Mouse (Mus musculus): Measurements from ENCODE around the gene Fam228a.
"Not testable (repeated sequence)": the region's sequence is repeated elsewhere in the genome, so short reads cannot be mapped to it uniquely, and the experiment has no call there.

Fam228a gene

DNA sequence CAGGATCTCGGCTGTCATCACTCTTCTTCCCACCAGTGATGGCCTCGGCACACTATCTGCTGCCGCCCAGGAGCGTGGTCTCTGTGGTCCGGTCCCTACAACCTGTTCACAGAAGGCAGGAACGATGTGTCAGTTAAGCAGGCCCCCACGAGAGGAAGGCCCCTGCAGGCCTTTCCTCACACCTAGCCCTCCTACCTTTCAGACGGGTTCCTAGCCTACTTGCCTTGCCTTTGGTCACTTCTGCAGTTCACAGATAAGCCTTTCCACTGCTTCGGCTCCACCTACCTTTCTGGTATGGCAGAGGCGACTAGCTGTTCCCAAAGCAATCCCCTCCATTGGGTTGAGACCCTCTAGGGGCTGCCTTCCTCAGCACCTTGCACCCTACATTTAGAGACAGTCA is 22.6 kb downstream of the Fam228a start:
- no peak for DNase-seq

GRCm38 (mm10) chr12:4713361-4713760 is 24.9 kb downstream of the Fam228a start:
- no peak for DNase-seq

GRCm38 (mm10) chr12:4709926-4710325 is 28.3 kb downstream of the Fam228a start:
- DNase-seq = no peak

- no peak for DNase-seq
These were observed 29.2 kb downstream of the Fam228a start for GRCm38 (mm10) chr12:4708881-4709604.

DNA sequence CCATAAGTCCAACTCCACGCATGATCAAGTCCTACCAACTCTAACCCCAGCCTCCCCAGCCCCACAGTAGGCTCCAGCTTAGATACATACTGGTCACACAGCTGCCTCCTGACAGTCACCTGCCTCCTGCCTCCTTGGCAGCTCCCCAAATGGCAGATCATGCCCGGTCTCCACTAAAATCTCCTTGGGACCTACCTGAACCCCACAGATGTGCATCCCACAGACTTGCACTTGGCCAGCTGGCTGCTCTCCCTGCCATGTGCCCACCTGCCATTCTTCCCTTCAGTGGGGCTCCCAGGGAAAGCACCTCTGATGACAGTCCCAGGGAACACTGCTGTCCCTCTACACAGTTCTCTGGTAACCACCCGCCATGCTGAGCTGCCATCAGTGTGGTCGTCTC is 29.9 kb downstream of the Fam228a start:
- DNase-seq = no peak

DNA sequence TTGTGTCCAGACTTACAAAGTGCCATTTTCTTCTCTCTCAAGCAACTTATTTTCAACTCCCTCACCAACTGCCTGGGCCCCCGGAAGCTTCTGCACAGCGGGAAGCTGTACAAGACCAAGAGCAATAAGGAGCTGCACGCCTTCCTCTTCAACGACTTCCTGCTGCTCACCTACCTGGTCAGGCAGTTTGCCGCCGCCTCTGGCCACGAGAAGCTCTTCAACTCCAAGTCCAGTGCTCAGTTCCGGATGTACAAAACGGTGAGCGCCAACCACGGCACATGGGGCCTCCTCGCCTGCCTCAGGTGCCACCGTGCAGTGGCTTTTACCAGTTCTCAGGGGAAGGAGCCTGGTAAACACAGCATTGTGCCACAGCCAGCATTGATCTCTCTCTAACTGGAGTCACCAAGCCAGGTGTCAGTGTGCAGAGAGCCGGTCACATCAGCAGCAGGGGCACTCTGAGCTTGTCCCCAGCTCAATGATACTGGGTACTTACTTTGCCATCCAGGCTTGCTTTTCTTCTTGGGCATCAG is 30.7 kb downstream of the Fam228a start:
- no peak for DNase-seq

GRCm38 (mm10) chr12:4706901-4707300 is 31.3 kb downstream of the Fam228a start:
- DNase-seq = no peak

- DNase-seq = no peak
These were observed 32.1 kb downstream of the Fam228a start for GRCm38 (mm10) chr12:4706175-4706574.

GRCm38 (mm10) chr12:4705626-4706025 is 32.6 kb downstream of the Fam228a start:
- DNase-seq = not testable (repeated sequence)

DNA sequence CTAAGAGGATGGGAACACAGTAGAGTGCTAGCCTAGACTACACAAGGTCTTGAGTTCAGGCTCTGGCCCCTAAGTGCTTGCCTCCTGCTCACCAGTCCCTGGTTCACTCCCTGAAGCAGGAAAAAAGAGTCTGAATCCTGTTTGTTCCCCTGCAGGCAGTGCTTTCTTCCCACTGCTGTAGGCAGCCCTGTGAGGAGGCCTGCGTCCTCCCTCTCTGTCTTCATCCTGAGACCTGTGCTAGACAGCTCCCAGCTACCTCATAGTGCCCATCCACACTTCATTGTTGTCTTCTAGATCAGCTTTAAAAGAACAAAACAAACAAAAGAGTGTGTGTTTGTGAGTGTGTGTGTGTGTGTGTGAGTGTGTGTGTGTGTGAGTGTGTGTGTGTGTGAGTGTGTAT is 43.7 kb downstream of the Fam228a start:
- DNase-seq = no peak

DNA sequence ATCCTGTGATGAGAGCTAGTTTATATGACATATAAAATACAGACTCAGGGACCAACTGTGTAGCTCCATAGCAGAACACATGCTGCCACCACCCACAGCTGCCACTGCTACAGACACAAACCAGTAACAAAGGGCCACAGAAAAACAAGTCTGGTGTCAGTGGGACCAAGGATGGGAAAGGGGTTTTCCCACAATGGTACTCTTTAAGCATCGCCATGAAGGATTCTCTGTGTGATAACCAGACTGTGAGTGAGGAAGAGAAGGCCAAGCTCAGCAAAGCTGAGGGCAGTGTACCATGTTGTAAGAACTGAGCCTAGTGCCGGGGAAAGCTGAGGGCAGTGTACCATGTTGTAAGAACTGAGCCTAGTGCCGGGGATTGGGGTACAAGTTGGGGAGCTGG is 47.0 kb downstream of the Fam228a start:
- DNase-seq = no peak

DNA sequence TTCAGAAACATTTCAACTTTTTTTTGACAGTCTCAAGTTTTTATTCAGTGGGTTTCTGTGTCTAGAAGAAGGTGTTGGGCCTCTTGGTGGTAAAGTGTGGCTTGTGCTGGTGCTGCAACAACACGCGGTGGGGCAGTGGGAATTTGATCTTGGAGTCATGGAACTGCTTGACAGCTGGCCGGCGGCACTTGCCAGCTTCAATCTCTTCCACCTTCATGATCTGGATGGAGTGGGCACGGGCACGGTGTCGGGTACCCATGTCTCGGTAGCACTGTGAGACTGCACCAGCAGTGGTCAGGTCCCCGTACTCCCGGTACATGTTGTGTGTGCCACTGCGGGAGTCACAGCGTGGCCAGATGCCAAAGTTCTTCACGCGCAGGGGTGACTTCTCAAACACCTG is 48.9 kb downstream of the Fam228a start:
- no peak for DNase-seq

- no peak for DNase-seq
These were observed 49.8 kb downstream of the Fam228a start for GRCm38 (mm10) chr12:4688386-4688785.

DNA sequence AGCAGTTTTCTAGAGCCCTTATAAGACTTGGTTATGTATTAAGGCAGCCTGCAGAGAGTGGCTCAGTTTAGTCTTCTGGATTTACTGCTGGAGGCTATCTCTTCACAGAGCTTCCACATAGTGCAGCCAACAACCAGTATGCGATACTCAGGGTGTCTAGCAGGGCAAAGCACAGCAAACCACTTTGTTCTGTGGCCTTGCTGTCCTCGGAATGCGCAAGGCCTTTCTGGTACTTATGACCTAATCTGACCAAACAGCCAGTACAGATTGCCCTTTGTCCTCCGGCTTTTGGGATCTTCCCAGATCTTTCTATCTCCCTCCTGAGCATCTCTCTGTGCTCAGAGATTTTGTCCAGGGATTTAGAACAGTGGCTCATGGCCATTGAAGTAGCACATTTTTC is 52.8 kb downstream of the Fam228a start:
- DNase-seq = no peak

- DNase-seq = no peak
These were observed 58.3 kb downstream of the Fam228a start for GRCm38 (mm10) chr12:4679971-4680370.

DNA sequence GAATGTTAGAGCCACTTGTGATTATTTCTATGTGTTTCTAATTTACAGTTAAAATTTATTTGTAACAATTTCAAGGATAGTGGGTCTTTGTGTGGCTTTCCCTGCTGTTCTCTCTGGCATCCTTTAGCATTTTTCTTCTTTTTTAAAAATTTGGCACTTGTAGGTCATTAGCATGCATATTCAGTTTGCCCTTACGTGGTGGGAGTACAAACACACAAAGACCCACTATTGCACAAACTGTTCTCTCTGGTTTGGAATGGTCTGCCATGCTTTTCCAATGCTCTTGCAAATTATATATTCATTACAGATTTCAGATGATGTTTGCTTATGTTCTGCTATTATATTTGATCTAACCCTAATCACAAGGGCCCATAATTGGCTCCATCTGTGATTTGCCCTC is 61.9 kb downstream of the Fam228a start:
- DNase-seq = no peak

DNA sequence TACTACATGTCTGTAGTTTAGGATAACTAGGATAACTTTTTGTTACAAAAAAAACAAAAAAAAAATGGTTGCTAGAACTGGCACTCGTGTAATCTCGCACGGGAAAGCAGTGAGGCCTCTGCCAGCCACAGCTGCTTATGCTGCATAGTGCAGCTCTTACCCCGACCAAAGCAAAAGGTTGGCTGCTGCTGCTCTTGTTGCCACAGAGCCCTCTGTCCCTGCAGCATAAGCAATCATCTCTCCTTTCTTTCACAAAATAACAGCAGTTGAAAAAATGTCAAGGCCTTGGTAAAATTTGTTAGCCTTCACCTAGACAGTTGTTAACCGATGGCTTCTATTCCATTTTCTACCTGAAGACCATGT is 72.6 kb downstream of the Fam228a start:
- DNase-seq = no peak

- DNase-seq = no peak
These were observed 73.1 kb downstream of the Fam228a start for GRCm38 (mm10) chr12:4664929-4665674.

Measured in cerebellum, adult 11 months (tissue).